Mouse (Mus musculus) bone marrow, adult 2 months (tissue): ENCODE data around the gene Yeats2.

Source experiments
- CTCF ChIP-seq: fragments of 200-500 bp; IDR thresholded peaks from 2 replicates; pipeline ENCODE4 v1.5.1; 2011; ENCODE audit warnings: low read length, control low read depth; ENCODE audit not compliant: control insufficient read depth, insufficient read depth
- POLR2A ChIP-seq: fragments of 200-500 bp; IDR thresholded peaks from 2 replicates; pipeline ENCODE4 v1.6.1; 2011; ENCODE audit warnings: low read depth, mild to moderate bottlenecking, control low read depth, low read length, borderline replicate concordance; ENCODE audit not compliant: control insufficient read depth

GRCm38 (mm10) chr16:20108961-20109360 lies 31.9 kb upstream of the Yeats2 start:
- no peak for TF ChIP-seq CTCF
- TF ChIP-seq POLR2A = no peak
